Comparison of ENCODE assay signal across 8 mouse cellular contexts in genomic region chr9:107534408-107535202, GRCm38 (mm10). TPM values are rescaled to one million over a fixed set of nuclear protein-coding genes. Genes with fewer than 3 reads are reported as not detected.
A peak's percentile ranks its signal among the peaks of the same experiment; 100 is the strongest.
DNase-seq lines count a peak whose midpoint lies in the region; ATAC-seq and TF ChIP-seq lines count a peak whose summit lies in the region.

No protein-coding gene starts in this region.

- no peak for TF ChIP-seq POLR2A in cerebellum, adult 2 months (IDR thresholded peaks at IDR 0.05; ENCODE audit: borderline replicate concordance, insufficient read depth, low read length)
- no peak for TF ChIP-seq POLR2A in olfactory bulb, adult 2 months (IDR thresholded peaks at IDR 0.05; ENCODE audit: insufficient read depth, low read depth, low read length)

- H3K4me1 ChIP-seq in cerebellum, adult 2 months (ENCODE audit: control insufficient read depth, insufficient read depth, low read length), result peaks cover 16% of the 10 kb centered on the region; the same call in 1 of the 2 replicates
- peaks cover 40% of the 10 kb centered on the region for H3K4me1 ChIP-seq in embryonic facial prominence, embryonic 10.5 days
- H3K4me1 ChIP-seq in hindbrain, embryonic 11.5 days (replicated peaks; ENCODE audit: control insufficient read depth, insufficient read depth, low read length), result peaks cover 12% of the 10 kb centered on the region
- H3K4me1 ChIP-seq in liver, embryonic 16.5 days (ENCODE audit: control insufficient read depth, low read depth, low read length), result peaks cover 31% of the 10 kb centered on the region
- peaks cover 25% of the 10 kb centered on the region for H3K4me1 ChIP-seq in olfactory bulb, adult 2 months (ENCODE audit: control insufficient read depth, insufficient read depth, low read length)

- WGBS in cerebellum, adult 2 months, result under 1% methylated on average over 40 of the region's 40 CpGs
- whole genome bisulfite sequencing in embryonic facial prominence, embryonic 10.5 days, result 1% methylated on average over 40 of the region's 40 CpGs
- WGBS in hindbrain, embryonic 11.5 days, result under 1% methylated on average over 39 of the region's 40 CpGs
- under 1% methylated on average over 40 of the region's 40 CpGs for WGBS in liver, embryonic 16.5 days (ENCODE audit: insufficient replicate concordance)
- under 1% methylated on average over 40 of the region's 40 CpGs for WGBS in olfactory bulb, adult 2 months

- DNase-seq in cerebellum, adult 2 months, result peak; percentile 42 to 50
- DNase-seq in 416B (ENCODE audit: low read depth), result peak; percentile 40
- DNase-seq in embryonic facial prominence, embryonic 10.5 days (ENCODE audit: low spot score), result peak; percentile 42
- no peak for DNase-seq in hindbrain, embryonic 11.5 days (ENCODE audit: low spot score)
- DNase-seq in right cerebral cortex, postnatal 14 days, result no peak

- H3K9me3 ChIP-seq in embryonic facial prominence, embryonic 10.5 days, result no peaks in the 10 kb centered on the region
- no peaks in the 10 kb centered on the region for H3K9me3 ChIP-seq in hindbrain, embryonic 11.5 days (ENCODE audit: control insufficient read depth, low read length)
- H3K9me3 ChIP-seq in liver, embryonic 16.5 days (replicated peaks; ENCODE audit: control insufficient read depth, low read length), result no peaks in the 10 kb centered on the region

- peak overlapping the region; percentile 85 for H3K9ac ChIP-seq in hindbrain, embryonic 11.5 days (ENCODE audit: low read depth, low read length)
- H3K9ac ChIP-seq in liver, embryonic 16.5 days (ENCODE audit: low read depth, low read length), result peak overlapping the region; percentile 90

- peak overlapping the region; percentile 71 for H3K27ac ChIP-seq in cerebellum, adult 2 months (ENCODE audit: insufficient read depth, low read length)
- peak overlapping the region; percentile 84 for H3K27ac ChIP-seq in embryonic facial prominence, embryonic 10.5 days (replicated peaks)
- no peak overlapping the region for H3K27ac ChIP-seq in hindbrain, embryonic 11.5 days (ENCODE audit: low read depth, low read length)
- peak overlapping the region; percentile 83 for H3K27ac ChIP-seq in liver, embryonic 16.5 days (ENCODE audit: low read length)
- H3K27ac ChIP-seq in olfactory bulb, adult 2 months (ENCODE audit: insufficient read depth, low read depth, low read length), result no peak overlapping the region

- H3K36me3 ChIP-seq in embryonic facial prominence, embryonic 10.5 days (replicated peaks), result peaks cover 32% of the 10 kb centered on the region
- H3K36me3 ChIP-seq in hindbrain, embryonic 11.5 days (ENCODE audit: control insufficient read depth, insufficient read depth, low read length), result peaks cover 6% of the 10 kb centered on the region; the same call in 1 of the 2 replicates
- H3K36me3 ChIP-seq in liver, embryonic 16.5 days (ENCODE audit: control insufficient read depth, insufficient read depth), result peaks cover 16% of the 10 kb centered on the region

- no peaks in the 10 kb centered on the region for H3K27me3 ChIP-seq in cerebellum, adult 2 months (ENCODE audit: control insufficient read depth, insufficient read depth, low read length)
- H3K27me3 ChIP-seq in embryonic facial prominence, embryonic 10.5 days (replicated peaks; ENCODE audit: low read depth, poor library complexity, severe bottlenecking), result peaks cover 5% of the 10 kb centered on the region; the same call in 1 of the 2 replicates
- no peaks in the 10 kb centered on the region for H3K27me3 ChIP-seq in hindbrain, embryonic 11.5 days (ENCODE audit: control insufficient read depth, insufficient read depth, low read length)
- H3K27me3 ChIP-seq in liver, embryonic 16.5 days (ENCODE audit: control insufficient read depth, insufficient read depth, low read depth, low read length), result peaks cover 4% of the 10 kb centered on the region; the same call in 1 of the 2 replicates

- no peak for TF ChIP-seq CTCF in cerebellum, adult 2 months (IDR thresholded peaks at IDR 0.05; ENCODE audit: borderline replicate concordance, insufficient read depth, low read depth, low read length)
- no peak for TF ChIP-seq CTCF in olfactory bulb, adult 2 months (IDR thresholded peaks at IDR 0.05; ENCODE audit: insufficient read depth, low read depth, low read length)

- no peak; the same call in 1 of the 2 replicates for ATAC-seq in cerebellum, adult (ENCODE audit: insufficient number of reproducible peaks, low FRiP score, low TSS enrichment)
- ATAC-seq in hindbrain, embryonic 11.5 days (ENCODE audit: low FRiP score), result peak; percentile 37; the same call in 1 of the 2 replicates
- peak; percentile 14 for ATAC-seq in liver, embryonic 16.5 days (ENCODE audit: low read depth)

- H3K4me2 ChIP-seq in hindbrain, embryonic 11.5 days (replicated peaks; ENCODE audit: low read depth, low read length), result peak overlapping the region; percentile 100
- peak overlapping the region; percentile 96 for H3K4me2 ChIP-seq in liver, embryonic 16.5 days (ENCODE audit: low read depth, low read length)

- H3K4me3 ChIP-seq in cerebellum, adult 2 months (replicated peaks; ENCODE audit: insufficient read depth, low read depth, low read length), result peak overlapping the region; percentile 86
- peak overlapping the region; percentile 93 for H3K4me3 ChIP-seq in embryonic facial prominence, embryonic 10.5 days
- peak overlapping the region; percentile 66 for H3K4me3 ChIP-seq in hindbrain, embryonic 11.5 days (ENCODE audit: low read depth, low read length)
- H3K4me3 ChIP-seq in liver, embryonic 16.5 days (ENCODE audit: low read depth, low read length), result peak overlapping the region; percentile 89
- peak overlapping the region; percentile 78 for H3K4me3 ChIP-seq in olfactory bulb, adult 2 months (ENCODE audit: insufficient read depth, low read depth, low read length)

RNA-seq across cellular contexts. Expression of gene Tmem115, which starts 0.9 kb away (rescaled TPM):
- polyA plus RNA-seq in cerebellum, adult 2 months (2012; rRNA removed), result 44.3 and 44.6 TPM in 2 replicates
- 37.9 and 39.3 TPM in 2 replicates for polyA plus RNA-seq in embryonic facial prominence, embryonic 10.5 days (2016; fragmentation: Nextera tagmentation; extraction: Ambion mirVana)
- 38.8 and 46.5 TPM in 2 replicates for polyA plus RNA-seq in hindbrain, embryonic 11.5 days (2014; fragmentation: Nextera tagmentation; extraction: Ambion mirVana)
- 14.3 and 14.7 TPM in 2 replicates for polyA plus RNA-seq in liver, embryonic 16.5 days (2015; fragmentation: Nextera tagmentation; extraction: Ambion mirVana)
- not detected in 2 replicates for polyA plus RNA-seq in olfactory bulb, adult 2 months (2012; ENCODE audit: insufficient read depth, insufficient read length, low replicate concordance, missing spikeins)

RNA-seq across cellular contexts. Expression of gene Cyb561d2, which starts 7.4 kb away (rescaled TPM):
- polyA plus RNA-seq in cerebellum, adult 2 months (2012; rRNA removed), result 21.2 and 21.5 TPM in 2 replicates
- 16.4 and 16.7 TPM in 2 replicates for polyA plus RNA-seq in embryonic facial prominence, embryonic 10.5 days (2016; fragmentation: Nextera tagmentation; extraction: Ambion mirVana)
- polyA plus RNA-seq in hindbrain, embryonic 11.5 days (2014; fragmentation: Nextera tagmentation; extraction: Ambion mirVana), result 19.6 and 21.2 TPM in 2 replicates
- polyA plus RNA-seq in liver, embryonic 16.5 days (2015; fragmentation: Nextera tagmentation; extraction: Ambion mirVana), result 10.6 and 11.2 TPM in 2 replicates
- polyA plus RNA-seq in olfactory bulb, adult 2 months (2012; ENCODE audit: insufficient read depth, insufficient read length, low replicate concordance, missing spikeins), result not detected in 2 replicates

RNA-seq across cellular contexts. Expression of gene Nprl2, which starts 7.4 kb away (rescaled TPM):
- polyA plus RNA-seq in cerebellum, adult 2 months (2012; rRNA removed), result 64.1 and 70.7 TPM in 2 replicates
- 35.2 and 39.4 TPM in 2 replicates for polyA plus RNA-seq in embryonic facial prominence, embryonic 10.5 days (2016; fragmentation: Nextera tagmentation; extraction: Ambion mirVana)
- 46.2 and 46.5 TPM in 2 replicates for polyA plus RNA-seq in hindbrain, embryonic 11.5 days (2014; fragmentation: Nextera tagmentation; extraction: Ambion mirVana)
- polyA plus RNA-seq in liver, embryonic 16.5 days (2015; fragmentation: Nextera tagmentation; extraction: Ambion mirVana), result 12.1 and 12.5 TPM in 2 replicates
- polyA plus RNA-seq in olfactory bulb, adult 2 months (2012; ENCODE audit: insufficient read depth, insufficient read length, low replicate concordance, missing spikeins), result not detected in 2 replicates

RNA-seq across cellular contexts. Expression of gene Zmynd10, which starts 12.5 kb away (rescaled TPM):
- 1.6 and 2.3 TPM in 2 replicates for polyA plus RNA-seq in cerebellum, adult 2 months (2012; rRNA removed)
- 0.97 and 1.2 TPM in 2 replicates for polyA plus RNA-seq in embryonic facial prominence, embryonic 10.5 days (2016; fragmentation: Nextera tagmentation; extraction: Ambion mirVana)
- polyA plus RNA-seq in hindbrain, embryonic 11.5 days (2014; fragmentation: Nextera tagmentation; extraction: Ambion mirVana), result 3.7 and 5.0 TPM in 2 replicates
- polyA plus RNA-seq in liver, embryonic 16.5 days (2015; fragmentation: Nextera tagmentation; extraction: Ambion mirVana), result 1.7 and 2.4 TPM in 2 replicates
- polyA plus RNA-seq in olfactory bulb, adult 2 months (2012; ENCODE audit: insufficient read depth, insufficient read length, low replicate concordance, missing spikeins), result not detected in 2 replicates

RNA-seq across cellular contexts. Expression of gene Rassf1, which starts 16.8 kb away (rescaled TPM):
- polyA plus RNA-seq in cerebellum, adult 2 months (2012; rRNA removed), result 30.3 and 32.3 TPM in 2 replicates
- 45.3 and 46.5 TPM in 2 replicates for polyA plus RNA-seq in embryonic facial prominence, embryonic 10.5 days (2016; fragmentation: Nextera tagmentation; extraction: Ambion mirVana)
- 39.7 and 41.2 TPM in 2 replicates for polyA plus RNA-seq in hindbrain, embryonic 11.5 days (2014; fragmentation: Nextera tagmentation; extraction: Ambion mirVana)
- 15.9 and 16.5 TPM in 2 replicates for polyA plus RNA-seq in liver, embryonic 16.5 days (2015; fragmentation: Nextera tagmentation; extraction: Ambion mirVana)
- not detected in 2 replicates for polyA plus RNA-seq in olfactory bulb, adult 2 months (2012; ENCODE audit: insufficient read depth, insufficient read length, low replicate concordance, missing spikeins)

Comparison
In these comparisons a context has a peak if more than half of its experiments do, and no peak if none do; other contexts are left out.
1. DNase-seq: peak in cerebellum, adult 2 months (2 of 2), 416B (single experiment) and embryonic facial prominence, embryonic 10.5 days (single experiment); none in hindbrain, embryonic 11.5 days (single experiment) and right cerebral cortex, postnatal 14 days (single experiment).
2. H3K27ac ChIP-seq: peak in cerebellum, adult 2 months (single experiment), embryonic facial prominence, embryonic 10.5 days (single experiment) and liver, embryonic 16.5 days (single experiment); none in hindbrain, embryonic 11.5 days (single experiment) and olfactory bulb, adult 2 months (single experiment).
3. RNA of gene Tmem115, which starts 0.9 kb away (polyA plus RNA-seq): 44.3 to 44.6 TPM in cerebellum, adult 2 months, 37.9 to 39.3 TPM in embryonic facial prominence, embryonic 10.5 days, 38.8 to 46.5 TPM in hindbrain, embryonic 11.5 days and 14.3 to 14.7 TPM in liver, embryonic 16.5 days; not detected in olfactory bulb, adult 2 months; every median in the first group is over 10 times any median in the second.
4. RNA of gene Cyb561d2, which starts 7.4 kb away (polyA plus RNA-seq): 21.2 to 21.5 TPM in cerebellum, adult 2 months, 19.6 to 21.2 TPM in hindbrain, embryonic 11.5 days, 16.4 to 16.7 TPM in embryonic facial prominence, embryonic 10.5 days and 10.6 to 11.2 TPM in liver, embryonic 16.5 days; not detected in olfactory bulb, adult 2 months; every median in the first group is over 10 times any median in the second.
5. Peak in every context shown above with its lines, with median percentiles within 50 percentile points of each other: H3K4me3 ChIP-seq.